Mouse (Mus musculus): ENCODE measurements around the gene Lrrc59.

Lrrc59 gene

GRCm38 (mm10) chr11:94629199-94629883 lies at the start of gene Lrrc59:
Lrrc59 (plus strand) TSS chr11:94629767.
- DNase-seq (ENCODE audit: low read depth, low spot score), result peak; percentile 93

DNA sequence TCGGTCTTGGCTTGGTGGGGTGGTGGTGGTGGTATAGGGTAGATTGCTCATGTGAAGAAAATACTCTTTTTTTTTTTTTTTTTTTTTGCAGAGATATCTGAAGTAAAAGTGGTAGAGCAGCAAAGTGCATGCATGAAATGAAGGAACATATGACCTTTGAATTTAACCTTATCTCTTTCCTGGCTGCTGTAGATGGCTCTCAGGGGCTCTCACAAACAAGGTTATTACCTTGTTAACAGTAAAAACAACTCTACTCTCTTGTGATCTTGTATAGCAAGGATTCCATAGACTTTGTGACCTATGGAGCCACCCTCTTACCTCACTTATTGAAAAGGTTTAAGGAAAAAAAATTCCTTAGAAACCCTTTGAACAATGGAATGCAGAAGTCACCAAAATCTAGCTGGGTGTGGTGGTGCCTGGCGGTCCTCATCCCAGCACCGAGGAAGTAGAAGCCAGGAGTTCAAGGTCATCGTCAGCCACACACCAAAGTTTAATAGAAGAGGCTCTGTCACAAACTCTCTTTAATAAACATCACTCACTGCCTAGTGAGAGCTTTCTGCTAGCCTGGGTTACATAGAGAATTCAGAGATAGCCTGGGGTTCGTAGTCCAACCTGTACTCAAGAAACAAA lies 49.3 kb upstream of the Lrrc59 start:
- no peak for DNase-seq (ENCODE audit: low read depth, low spot score)

- no peak for DNase-seq (ENCODE audit: low read depth, low spot score)
These were observed 44.5 kb upstream of the Lrrc59 start for GRCm38 (mm10) chr11:94585091-94585490.

DNA sequence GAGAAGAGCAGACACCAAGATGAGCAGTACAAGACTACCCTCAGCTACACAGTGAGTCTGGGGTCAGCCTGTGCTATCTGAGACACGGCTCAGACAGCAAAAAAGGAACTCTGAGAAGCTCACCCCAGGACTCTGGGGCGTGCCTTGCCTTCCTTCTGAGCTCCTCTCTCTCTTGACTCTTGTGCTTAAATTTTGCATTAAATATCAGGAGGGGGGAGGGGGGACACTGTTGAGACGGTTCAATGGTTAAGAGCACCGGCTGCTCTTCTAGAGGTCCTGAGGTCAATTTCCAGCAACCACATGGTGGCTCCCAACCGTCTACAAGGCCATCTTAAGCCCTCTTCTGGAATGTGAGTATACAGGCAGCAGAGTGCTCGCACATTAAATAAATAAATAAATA lies 42.1 kb upstream of the Lrrc59 start:
- DNase-seq (ENCODE audit: low read depth, low spot score), result no peak

- peak; percentile 57 for DNase-seq (ENCODE audit: low read depth, low spot score)
These were observed 33.2 kb upstream of the Lrrc59 start for GRCm38 (mm10) chr11:94596311-94596852.

GRCm38 (mm10) chr11:94597319-94597718 lies 32.2 kb upstream of the Lrrc59 start:
- no peak for DNase-seq (ENCODE audit: low read depth, low spot score)

DNA sequence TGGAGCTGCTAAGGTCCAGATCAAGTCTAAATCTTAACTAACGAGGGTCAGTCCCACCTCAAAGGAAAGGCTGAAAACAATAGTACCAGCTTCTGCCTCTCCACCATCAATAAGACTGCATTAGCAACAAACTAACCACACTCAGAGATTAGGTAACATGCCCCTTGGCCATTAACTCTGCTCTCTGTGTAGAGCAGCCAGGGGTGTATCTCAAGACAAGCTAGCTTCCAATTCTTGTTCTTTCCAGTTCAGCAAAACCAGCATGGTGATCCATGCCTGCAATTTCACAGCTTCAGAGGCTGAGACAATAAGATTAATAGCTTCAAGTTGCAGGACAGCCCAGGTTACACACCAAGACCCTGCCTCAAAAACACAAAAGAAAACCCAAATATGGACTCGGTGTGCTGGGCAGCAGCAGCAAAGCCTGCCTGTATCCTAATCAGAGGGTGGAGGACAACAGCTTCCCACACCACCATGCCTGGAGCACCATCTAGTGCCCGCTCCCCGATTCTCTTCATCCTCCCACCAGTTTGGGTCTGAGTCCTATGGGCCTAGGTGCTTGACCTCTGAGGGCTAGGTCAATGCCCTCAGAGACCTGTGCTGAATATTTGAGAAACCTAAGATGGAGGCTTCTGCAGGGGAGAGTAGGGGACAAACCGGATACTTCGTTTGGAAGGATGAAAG lies 31.0 kb upstream of the Lrrc59 start:
- DNase-seq (ENCODE audit: low read depth, low spot score), result no peak

DNA sequence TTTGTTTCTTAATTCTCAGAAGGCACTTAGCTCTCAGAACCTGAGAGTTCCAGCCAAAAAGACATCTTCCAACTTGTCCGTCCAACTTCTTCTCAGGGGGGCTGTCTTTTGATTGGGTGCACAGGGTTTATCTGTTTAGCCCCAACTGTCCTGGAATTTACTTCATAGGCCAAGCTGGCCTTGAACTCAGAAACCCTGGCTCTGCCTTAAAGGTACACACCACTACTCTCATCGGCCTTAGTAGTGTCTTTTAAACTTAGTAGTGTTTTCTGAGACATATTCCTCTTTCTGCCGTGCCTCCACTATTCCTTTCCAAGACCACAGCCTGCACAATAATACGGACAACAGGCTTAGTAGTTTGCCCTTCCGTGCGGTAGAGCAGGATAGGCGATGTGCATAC lies 29.1 kb upstream of the Lrrc59 start:
- DNase-seq (ENCODE audit: low read depth, low spot score), result no peak

DNA sequence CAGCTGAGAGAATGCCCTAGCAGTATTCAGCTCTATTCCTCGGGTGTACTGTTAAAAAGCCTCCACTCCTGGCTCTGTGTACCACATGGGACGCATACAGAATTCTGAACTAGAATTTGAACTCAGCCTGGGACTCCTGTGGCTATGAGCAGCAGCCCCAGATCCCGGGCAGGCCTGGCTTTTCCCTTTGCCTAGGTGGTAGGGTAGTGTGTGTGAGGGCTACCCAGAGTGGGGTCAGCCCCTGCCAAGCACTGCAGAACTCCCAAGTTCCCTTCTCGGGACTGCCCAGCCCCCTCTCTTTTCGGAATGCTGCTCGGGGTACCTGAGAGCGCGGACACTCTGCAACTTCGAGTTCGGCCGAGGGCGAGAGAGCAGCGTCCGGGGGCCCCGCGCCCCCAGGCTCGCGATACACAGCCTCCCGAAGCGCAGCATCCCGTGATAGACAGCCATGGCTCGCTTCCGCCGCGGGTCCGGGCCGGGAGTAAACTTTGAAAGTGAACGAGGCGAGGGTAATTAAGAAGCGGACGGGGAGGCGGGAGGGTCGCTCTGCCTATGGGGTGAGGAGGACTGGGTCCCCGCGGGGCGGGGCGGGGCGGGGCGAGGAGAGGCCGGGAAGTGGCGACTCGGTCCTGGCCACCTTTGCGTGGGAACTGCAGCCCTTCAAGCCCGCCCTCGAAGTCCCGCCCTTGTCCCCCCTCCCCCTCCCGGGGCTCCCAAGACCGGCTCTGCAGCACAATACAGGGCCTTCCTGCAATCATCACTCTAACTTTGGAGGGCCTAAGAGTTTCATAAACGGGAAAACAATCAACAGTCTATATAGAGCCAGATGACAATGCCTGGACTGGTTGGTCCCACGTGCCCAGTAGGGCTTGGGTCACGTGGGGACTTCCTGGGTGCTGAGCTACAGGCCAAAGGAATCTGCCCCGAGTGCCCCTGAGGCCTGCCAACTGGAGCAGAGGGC lies 28.0 kb upstream of the Lrrc59 start, which contains the start of gene Acsf2:
Gene Acsf2 (minus strand): TSS at position 551 of the 961 bp plus-strand sequence.
- peak; percentile 79 for DNase-seq (ENCODE audit: low read depth, low spot score)

GRCm38 (mm10) chr11:94602356-94602955 lies 27.1 kb upstream of the Lrrc59 start:
- no peak for DNase-seq (ENCODE audit: low read depth, low spot score)

- DNase-seq (ENCODE audit: low read depth, low spot score), result no peak
These were observed 18.5 kb upstream of the Lrrc59 start for GRCm38 (mm10) chr11:94610744-94611740.

- DNase-seq (ENCODE audit: low read depth, low spot score), result no peak
These were observed 15.0 kb upstream of the Lrrc59 start for GRCm38 (mm10) chr11:94614603-94615002.

DNA sequence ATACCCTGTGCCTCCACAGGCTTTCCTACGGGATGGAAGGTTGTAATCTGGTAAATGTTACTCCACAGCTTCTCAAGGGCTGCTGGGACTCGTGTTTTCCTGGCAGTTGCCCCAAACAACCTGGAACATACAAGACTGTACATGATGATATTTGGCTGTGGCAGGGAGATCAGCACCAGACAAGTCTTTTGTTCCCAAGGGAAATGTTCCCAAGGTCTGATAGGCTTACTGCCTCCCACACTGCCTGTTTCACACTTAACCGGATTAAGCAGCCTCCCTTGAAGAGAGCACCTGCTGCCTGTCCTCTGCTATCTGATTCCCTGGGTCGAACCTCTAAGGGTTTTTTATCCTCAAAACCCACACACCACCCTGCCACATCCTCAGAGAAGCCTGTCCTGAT lies 14.1 kb upstream of the Lrrc59 start:
- DNase-seq (ENCODE audit: low read depth, low spot score), result no peak

GRCm38 (mm10) chr11:94617646-94618045 lies 11.9 kb upstream of the Lrrc59 start:
- no peak for DNase-seq (ENCODE audit: low read depth, low spot score)

- DNase-seq (ENCODE audit: low read depth, low spot score), result no peak
These were observed 8.7 kb upstream of the Lrrc59 start for GRCm38 (mm10) chr11:94620766-94621457.

- peak; percentile 19 for DNase-seq (ENCODE audit: low read depth, low spot score)
These were observed 8.1 kb upstream of the Lrrc59 start for GRCm38 (mm10) chr11:94621458-94621852.

DNA sequence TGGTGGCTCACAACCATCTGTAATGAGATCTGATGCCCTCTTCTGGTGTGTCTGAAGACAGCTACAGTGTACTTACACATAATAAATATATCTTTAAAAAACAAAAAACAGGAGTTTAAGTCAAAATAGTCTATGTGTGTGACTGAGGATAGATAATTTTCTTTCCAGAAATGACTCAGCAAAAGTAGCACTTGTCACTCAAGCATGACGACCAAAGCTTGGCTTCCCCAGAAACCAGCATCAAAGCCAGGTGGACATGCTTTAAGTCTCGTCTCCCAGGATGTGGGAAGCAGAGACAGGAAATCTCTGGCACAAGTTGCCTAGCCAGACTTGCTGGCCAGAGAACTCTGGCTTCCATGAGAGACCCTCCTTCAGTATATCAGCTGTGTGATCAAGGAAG lies 7.4 kb upstream of the Lrrc59 start:
- no peak for DNase-seq (ENCODE audit: low read depth, low spot score)

DNA sequence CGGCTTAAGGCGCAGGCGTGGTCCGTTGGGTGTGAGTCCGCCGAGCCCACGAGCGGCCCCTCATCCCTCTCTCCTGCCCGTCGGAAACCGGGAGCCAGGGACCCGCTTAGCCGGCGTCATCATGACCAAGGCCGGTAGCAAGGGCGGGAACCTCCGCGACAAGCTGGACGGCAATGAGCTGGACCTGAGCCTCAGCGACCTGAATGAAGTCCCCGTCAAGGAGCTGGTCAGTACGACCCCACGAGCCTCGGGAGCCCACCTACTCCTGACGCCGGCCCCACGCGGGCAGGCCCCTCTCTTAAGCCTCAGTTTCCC lies 274 bp downstream of the Lrrc59 start:
- no peak for DNase-seq (ENCODE audit: low read depth, low spot score)
